Mouse (Mus musculus) granulocyte monocyte progenitor cell, adult 5-6 weeks (primary cell): ENCODE measurements around the gene Tsr1. TPM values are rescaled to one million over a fixed set of nuclear protein-coding genes. Genes with fewer than 3 reads are reported as not detected.
A peak's percentile ranks its signal among the peaks of the same experiment; 100 is the strongest.

ENCODE experiments used
- ATAC-seq: replicated peaks from 2 replicates; pipeline ENCODE4 v1.8.0; 2016; ENCODE audit warnings: mild to moderate bottlenecking, moderate TSS enrichment, inconsistent platforms; ENCODE audit not compliant: poor library complexity, severe bottlenecking
- total RNA-seq, 2 experiments: library from RNA; stranded (forward) in 1 of 2; stranded (reverse) in 1 of 2; fragments of 200-712, 200-1000 nt in 1 of 2; fragments of >200 nt in 1 of 2; fragmentation: Nextera tagmentation in 1 of 2; gene quantifications; 2 replicates each; pipeline ENCODE4 v1.2.3; 2014 to 2017

Tsr1 gene
- total RNA-seq, 2 experiments from 2014 or later: 52.4 to 96.7 TPM

GRCm38 (mm10) chr11:74896901-74897677 lies 782 bp upstream of the Tsr1 start, which contains the start of gene Sgsm2:
Sgsm2 (minus strand) TSS chr11:74897060.
- ATAC-seq: peak; percentile 36

GRCm38 (mm10) chr11:74898517-74898827 lies 601 bp downstream of the Tsr1 start:
- no peak for ATAC-seq

GRCm38 (mm10) chr11:74901555-74901954 lies 3.7 kb downstream of the Tsr1 start:
- ATAC-seq: no peak

- no peak for ATAC-seq
These were observed 4.5 kb downstream of the Tsr1 start for GRCm38 (mm10) chr11:74902416-74902815.

GRCm38 (mm10) chr11:74907850-74908249 lies 10.0 kb downstream of the Tsr1 start:
- no peak for ATAC-seq

- no peak for ATAC-seq
These were observed 10.9 kb downstream of the Tsr1 start for GRCm38 (mm10) chr11:74908618-74909399.

GRCm38 (mm10) chr11:74909978-74910377 lies 12.1 kb downstream of the Tsr1 start:
- ATAC-seq: no peak

- ATAC-seq: no peak
These were observed 14.6 kb downstream of the Tsr1 start for GRCm38 (mm10) chr11:74912492-74912891.

GRCm38 (mm10) chr11:74919249-74919648 lies 21.4 kb downstream of the Tsr1 start:
- ATAC-seq: no peak

- ATAC-seq: no peak
These were observed 26.3 kb downstream of the Tsr1 start for GRCm38 (mm10) chr11:74924149-74924548.

- ATAC-seq: peak; percentile 88
These were observed 27.9 kb downstream of the Tsr1 start, which contains the start of the genes Smg6 and Srr for GRCm38 (mm10) chr11:74925577-74926387. Smg6 (plus strand) TSS chr11:74925823. Srr (minus strand) TSS chr11:74925948.

- peak; percentile 12; the same call in 1 of the 2 replicates for ATAC-seq
These were observed 28.6 kb downstream of the Tsr1 start for GRCm38 (mm10) chr11:74926388-74927005.

GRCm38 (mm10) chr11:74927236-74927725 lies 29.4 kb downstream of the Tsr1 start:
- no peak for ATAC-seq

GRCm38 (mm10) chr11:74929111-74929510 lies 31.2 kb downstream of the Tsr1 start:
- no peak for ATAC-seq

- ATAC-seq: no peak
These were observed 32.5 kb downstream of the Tsr1 start for GRCm38 (mm10) chr11:74930391-74930790.

GRCm38 (mm10) chr11:74946348-74946747 lies 48.5 kb downstream of the Tsr1 start:
- peak; percentile 69 for ATAC-seq

- no peak for ATAC-seq
These were observed 57.0 kb downstream of the Tsr1 start for GRCm38 (mm10) chr11:74954901-74955300.

- no peak for ATAC-seq
These were observed 58.1 kb downstream of the Tsr1 start for GRCm38 (mm10) chr11:74956006-74956405.

- ATAC-seq: no peak
These were observed 59.7 kb downstream of the Tsr1 start for GRCm38 (mm10) chr11:74957600-74957999.
